Mouse (Mus musculus) intestine, postnatal 0 days (tissue): ENCODE data around the gene Tnpo2. TPM values are rescaled to one million over a fixed set of nuclear protein-coding genes. Genes with fewer than 3 reads are reported as not detected.

ENCODE experiments used
- ATAC-seq: fragments of 200-750 bp; cut with Nextera tagmentation; 2 replicates; pipeline ENCODE4 v1.8.0; 2017; ENCODE audit warnings: mild to moderate bottlenecking, moderate TSS enrichment, moderate library complexity
- H3K27ac ChIP-seq: fragments of 300-500 bp; sonication (generic); 2 replicates; pipeline ENCODE4 v1.5.1; 2014; ENCODE audit warnings: mild to moderate bottlenecking, low read depth, low read length, moderate library complexity
- H3K27me3 ChIP-seq: fragments of 300-500 bp; sonication (generic); replicated peaks from 2 replicates; pipeline ENCODE4 v1.6.1; 2014; ENCODE audit warnings: low read length, mixed read lengths; ENCODE audit not compliant: control insufficient read depth, insufficient read depth
- H3K36me3 ChIP-seq: fragments of 300-500 bp; sonication (generic); 2 replicates; pipeline ENCODE4 v1.6.1; 2014; ENCODE audit warnings: mild to moderate bottlenecking, moderate library complexity; ENCODE audit not compliant: control insufficient read depth, insufficient read depth
- H3K4me1 ChIP-seq: fragments of 300-500 bp; sonication (generic); replicated peaks from 2 replicates; pipeline ENCODE4 v1.6.1; 2014; ENCODE audit warnings: antibody characterized with exemption, low read length, mixed read lengths; ENCODE audit not compliant: control insufficient read depth, insufficient read depth
- H3K4me2 ChIP-seq: fragments of 300-500 bp; sonication (generic); replicated peaks from 2 replicates; pipeline ENCODE4 v1.6.1; 2014; ENCODE audit warnings: low read depth, mild to moderate bottlenecking, moderate library complexity
- H3K4me3 ChIP-seq: fragments of 300-500 bp; sonication (generic); 2 replicates; pipeline ENCODE4 v1.5.1; 2014; ENCODE audit warnings: low read depth, low read length
- H3K9ac ChIP-seq: fragments of 300-500 bp; sonication (generic); 2 replicates; pipeline ENCODE4 v1.6.1; 2014; ENCODE audit warnings: mild to moderate bottlenecking, low read depth, low read length
- H3K9me3 ChIP-seq: fragments of 300-500 bp; sonication (generic); 2 replicates; pipeline ENCODE4 v1.6.1; 2016; ENCODE audit warnings: mixed run types; ENCODE audit not compliant: control insufficient read depth
- CTCF ChIP-seq: sonication (generic); IDR thresholded peaks from 2 replicates; pipeline ENCODE4 v1.5.1; 2016; ENCODE audit warnings: low read depth, mild to moderate bottlenecking, control low read depth, antibody characterized with exemption, moderate library complexity
- WGBS: fragments of 180-500 bp; shearing (Covaris S2); extraction: QIAGEN DNeasy Blood & Tissue Kit; methylation state at CpG from one replicate; pipeline ENCODE4 v1.1.7; 2014; 5-methylcytosine and 5-hydroxymethylcytosine counted together
- polyA plus RNA-seq: library from polyadenylated mRNA; unstranded; fragments of >200 nt; fragmentation: Nextera tagmentation; extraction: Ambion mirVana; gene quantifications from 2 replicates; pipeline ENCODE4 v1.2.1, GENCODE M21; 2015

The Tnpo2 gene
- polyA plus RNA-seq, 1 experiment from 2014 or later = 9.8 TPM

GRCm38 (mm10) chr8:84990836-84991235 lies 45.9 kb upstream of the Tnpo2 start:
- H3K4me1 ChIP-seq = 0 out of 2 replicates have a peak, but pooled peaks cover 4% of the 10 kb centered on the region
- ATAC-seq = peak; percentile 81
- H3K36me3 ChIP-seq = peaks cover 16% of the 10 kb centered on the region; the same call in 1 of the 2 replicates
- H3K4me2 ChIP-seq = peak overlapping the region; percentile 68
- peak overlapping the region; percentile 89 for H3K27ac ChIP-seq
- no peaks in the 10 kb centered on the region for H3K27me3 ChIP-seq
- under 1% methylated on average over 15 of the region's 15 CpGs for whole genome bisulfite sequencing
- no peak for TF ChIP-seq CTCF
- no peaks in the 10 kb centered on the region for H3K9me3 ChIP-seq
- H3K4me3 ChIP-seq = peak overlapping the region; percentile 40
- peak overlapping the region; percentile 38; the same call in 1 of the 2 replicates for H3K9ac ChIP-seq

GRCm38 (mm10) chr8:84994375-84994774 lies 42.3 kb upstream of the Tnpo2 start:
- no peaks in the 10 kb centered on the region for H3K27me3 ChIP-seq
- H3K9me3 ChIP-seq = no peaks in the 10 kb centered on the region
- H3K9ac ChIP-seq = no peak overlapping the region
- H3K27ac ChIP-seq = no peak overlapping the region
- no peak for ATAC-seq
- H3K36me3 ChIP-seq = peaks cover 31% of the 10 kb centered on the region; the same call in 1 of the 2 replicates
- peak overlapping the region; percentile 30 for H3K4me2 ChIP-seq
- WGBS = 54% methylated on average over 9 of the region's 9 CpGs
- H3K4me3 ChIP-seq = no peak overlapping the region
- no peaks in the 10 kb centered on the region for H3K4me1 ChIP-seq
- TF ChIP-seq CTCF = no peak

GRCm38 (mm10) chr8:84995680-84996079 lies 41.0 kb upstream of the Tnpo2 start:
- H3K9ac ChIP-seq = no peak overlapping the region
- H3K9me3 ChIP-seq = no peaks in the 10 kb centered on the region
- no peaks in the 10 kb centered on the region for H3K27me3 ChIP-seq
- peaks cover 31% of the 10 kb centered on the region; the same call in 1 of the 2 replicates for H3K36me3 ChIP-seq
- no peak overlapping the region for H3K27ac ChIP-seq
- no peak for ATAC-seq
- WGBS = 49% methylated on average over 25 of the region's 25 CpGs
- H3K4me2 ChIP-seq = no peak overlapping the region
- H3K4me3 ChIP-seq = no peak overlapping the region
- TF ChIP-seq CTCF = no peak
- no peaks in the 10 kb centered on the region for H3K4me1 ChIP-seq

GRCm38 (mm10) chr8:84996978-84997377 lies 39.7 kb upstream of the Tnpo2 start:
- no peak overlapping the region for H3K4me2 ChIP-seq
- WGBS = 89% methylated on average over 5 of the region's 5 CpGs
- H3K27me3 ChIP-seq = no peaks in the 10 kb centered on the region
- H3K4me1 ChIP-seq = no peaks in the 10 kb centered on the region
- no peak overlapping the region for H3K4me3 ChIP-seq
- no peak overlapping the region for H3K27ac ChIP-seq
- H3K9ac ChIP-seq = no peak overlapping the region
- no peaks in the 10 kb centered on the region for H3K9me3 ChIP-seq
- no peak for ATAC-seq
- peaks cover 31% of the 10 kb centered on the region for H3K36me3 ChIP-seq
- no peak for TF ChIP-seq CTCF

- WGBS = 14% methylated on average over 19 of the region's 19 CpGs
- Histone ChIP-seq H3K9me3 (no peaks in the 10 kb centered on the region), H3K9ac (no peak overlapping the region), H3K27ac (no peak overlapping the region; the same call in 1 of the 2 replicates), H3K4me1 (no peaks in the 10 kb centered on the region), H3K4me3 (no peak overlapping the region), H3K27me3 (no peaks in the 10 kb centered on the region), H3K36me3 (peaks cover 34% of the 10 kb centered on the region), H3K4me2 (no peak overlapping the region)
- ATAC-seq = peak; percentile 55
- peak; percentile 98 for TF ChIP-seq CTCF
Observed at GRCm38 (mm10) chr8:84997649-84998295, 38.9 kb upstream of the Tnpo2 start.

GRCm38 (mm10) chr8:85007686-85008085 lies 29.0 kb upstream of the Tnpo2 start:
- WGBS = 16% methylated on average over 25 of the region's 25 CpGs
- peaks cover 3% of the 10 kb centered on the region; the same call in 1 of the 2 replicates for H3K36me3 ChIP-seq
- H3K4me3 ChIP-seq = no peak overlapping the region
- peak; percentile 72 for TF ChIP-seq CTCF
- no peak for ATAC-seq
- no peaks in the 10 kb centered on the region for H3K4me1 ChIP-seq
- H3K9ac ChIP-seq = no peak overlapping the region
- H3K27ac ChIP-seq = no peak overlapping the region
- peaks cover 31% of the 10 kb centered on the region for H3K27me3 ChIP-seq
- no peak overlapping the region for H3K4me2 ChIP-seq
- no peaks in the 10 kb centered on the region for H3K9me3 ChIP-seq
